Mouse (Mus musculus) G1E (cell line): ENCODE measurements around the gene AU040320. TPM values are rescaled to one million over a fixed set of nuclear protein-coding genes. Genes with fewer than 3 reads are reported as not detected.

ENCODE experiments used
- ATAC-seq: 2 replicates; pipeline ENCODE4 v1.8.0; 2016; ENCODE audit warnings: mild to moderate bottlenecking; ENCODE audit not compliant: insufficient number of reproducible peaks, poor library complexity, low FRiP score, severe bottlenecking; ENCODE audit errors: extremely low read depth
- DNase-seq: peaks from one replicate; pipeline ENCODE4 v3.0.0; 2012; ENCODE audit warnings: low spot score
- H3K27me3 ChIP-seq: 2 replicates; pipeline ENCODE4 v1.6.1; 2012; ENCODE audit warnings: mild to moderate bottlenecking, low read length, inconsistent platforms; ENCODE audit not compliant: insufficient read depth
- H3K36me3 ChIP-seq: replicated peaks from 2 replicates; pipeline ENCODE3; 2012; ENCODE audit warnings: mild to moderate bottlenecking, inconsistent platforms
- H3K4me1 ChIP-seq: 2 replicates; pipeline ENCODE4 v1.6.1; 2012; ENCODE audit warnings: low read depth, low read length, inconsistent platforms, mixed read lengths; ENCODE audit not compliant: insufficient read depth
- H3K4me3 ChIP-seq: 2 replicates; pipeline ENCODE4 v1.5.1; 2012; ENCODE audit warnings: low read depth, mild to moderate bottlenecking, inconsistent platforms, low read length, moderate library complexity, mixed read lengths
- H3K9me3 ChIP-seq: replicated peaks from 2 replicates; pipeline ENCODE4 v1.6.1; 2012; ENCODE audit warnings: inconsistent platforms
- CTCF ChIP-seq: IDR thresholded peaks from 2 replicates; pipeline ENCODE4 v1.5.1; 2012; ENCODE audit warnings: low read depth, low read length, inconsistent platforms, mixed read lengths
- GATA1 ChIP-seq: IDR thresholded peaks from 2 replicates; pipeline ENCODE4 v1.6.1; 2012; ENCODE audit warnings: borderline replicate concordance, low read length, inconsistent platforms, mixed read lengths
- GATA2 ChIP-seq: IDR thresholded peaks from 2 replicates; pipeline ENCODE4 v1.6.1; 2012; ENCODE audit warnings: low read depth, low read length, inconsistent platforms, borderline replicate concordance
- POLR2AphosphoS5 ChIP-seq: IDR thresholded peaks from 2 replicates; pipeline ENCODE4 v1.6.1; 2012; ENCODE audit warnings: low read depth, low read length, inconsistent platforms; ENCODE audit not compliant: insufficient replicate concordance
- TAL1 ChIP-seq: conservative IDR thresholded peaks from 2 replicates; pipeline ENCODE4 v1.6.1; 2012; ENCODE audit warnings: low read depth, low read length, inconsistent platforms, mixed read lengths
- polyA plus RNA-seq: library from polyadenylated mRNA; stranded (reverse); fragments of >175 nt; gene quantifications from 2 replicates; pipeline ENCODE4 v1.2.3, GENCODE M21; 2012
- total RNA-seq, 2 experiments: library from RNA; stranded (forward) in 1 of 2; stranded (reverse) in 1 of 2; fragments of 200-1000 nt in 1 of 2; fragments of >200 nt in 1 of 2; fragmentation: Nextera tagmentation in 1 of 2; gene quantifications; 2 replicates each; pipeline ENCODE4 v1.2.3; 2014 to 2017

The AU040320 gene
- total and polyA plus RNA-seq, 3 experiments: 15.5 to 41.5 (median 21.8) TPM

GRCm38 (mm10) chr4:126754736-126755374, 1.5 kb downstream of the AU040320 start:
- H3K36me3 ChIP-seq: peaks cover 54% of the 10 kb centered on the region
- no peak overlapping the region; the same call in 1 of the 2 replicates for H3K4me3 ChIP-seq
- DNase-seq (no peak), ATAC-seq (no peak)
- no peak for TF ChIP-seq GATA2
- no peak for TF ChIP-seq POLR2AphosphoS5
- TF ChIP-seq GATA1: no peak
- H3K27me3 ChIP-seq: no peaks in the 10 kb centered on the region
- H3K9me3 ChIP-seq: no peaks in the 10 kb centered on the region
- H3K4me1 ChIP-seq: peaks cover 53% of the 10 kb centered on the region

GRCm38 (mm10) chr4:126756766-126757165, 3.4 kb downstream of the AU040320 start:
- Histone ChIP-seq H3K36me3 (peaks cover 47% of the 10 kb centered on the region), H3K9me3 (no peaks in the 10 kb centered on the region), H3K4me1 (peaks cover 33% of the 10 kb centered on the region), H3K4me3 (no peak overlapping the region), H3K27me3 (no peaks in the 10 kb centered on the region)
- ATAC-seq (no peak), DNase-seq (no peak)
- TF ChIP-seq TAL1: no peak
- TF ChIP-seq POLR2AphosphoS5: no peak
- no peak for TF ChIP-seq GATA1

GRCm38 (mm10) chr4:126758299-126758698, 5.0 kb downstream of the AU040320 start:
- TF ChIP-seq POLR2AphosphoS5 (no peak), CTCF (no peak), TAL1 (no peak), GATA2 (no peak), GATA1 (no peak)
- no peak for DNase-seq
- ATAC-seq: no peak

GRCm38 (mm10) chr4:126759435-126759834, 6.1 kb downstream of the AU040320 start:
- no peaks in the 10 kb centered on the region for H3K27me3 ChIP-seq
- ATAC-seq (no peak), DNase-seq (no peak)
- TF ChIP-seq CTCF (no peak), GATA1 (no peak), GATA2 (no peak), TAL1 (no peak), POLR2AphosphoS5 (no peak)
- H3K4me3 ChIP-seq: no peak overlapping the region
- H3K9me3 ChIP-seq: no peaks in the 10 kb centered on the region
- peaks cover 16% of the 10 kb centered on the region for H3K4me1 ChIP-seq
- peaks cover 65% of the 10 kb centered on the region for H3K36me3 ChIP-seq

More at GRCm38 (mm10) chr4:126758299-126758698, 5.0 kb downstream of the AU040320 start:
- H3K4me1 ChIP-seq: peaks cover 22% of the 10 kb centered on the region
- no peaks in the 10 kb centered on the region for H3K9me3 ChIP-seq
- H3K27me3 ChIP-seq: no peaks in the 10 kb centered on the region
- H3K36me3 ChIP-seq: peaks cover 55% of the 10 kb centered on the region
- H3K4me3 ChIP-seq: no peak overlapping the region

- H3K4me1 ChIP-seq: peaks cover 5% of the 10 kb centered on the region; the same call in 1 of the 2 replicates
- ATAC-seq (no peak), DNase-seq (no peak)
- H3K36me3 ChIP-seq: peaks cover 52% of the 10 kb centered on the region
- no peaks in the 10 kb centered on the region for H3K9me3 ChIP-seq
- no peaks in the 10 kb centered on the region for H3K27me3 ChIP-seq
- H3K4me3 ChIP-seq: no peak overlapping the region
- no peak for TF ChIP-seq TAL1
- TF ChIP-seq GATA1: no peak
- no peak for TF ChIP-seq CTCF
- no peak for TF ChIP-seq POLR2AphosphoS5
- no peak for TF ChIP-seq GATA2
Observed at GRCm38 (mm10) chr4:126762586-126763359, 9.4 kb downstream of the AU040320 start.

GRCm38 (mm10) chr4:126763483-126763882, 10.1 kb downstream of the AU040320 start:
- no peak for ATAC-seq
- TF ChIP-seq TAL1 (no peak), GATA1 (no peak), POLR2AphosphoS5 (no peak), CTCF (no peak), GATA2 (no peak)
- peaks cover 46% of the 10 kb centered on the region for H3K36me3 ChIP-seq

More at GRCm38 (mm10) chr4:126763483-126763882, 10.1 kb downstream of the AU040320 start:
- Histone ChIP-seq H3K4me1 (peaks cover 5% of the 10 kb centered on the region; the same call in 1 of the 2 replicates), H3K4me3 (no peak overlapping the region), H3K9me3 (no peaks in the 10 kb centered on the region), H3K27me3 (no peaks in the 10 kb centered on the region)
- DNase-seq: no peak
